ENCODE assay signal across 18 mouse cellular contexts in genomic region chr11:108952343-108952742, GRCm38 (mm10).
"Had no signal": no experiment of that assay in that cellular context is flagged by ENCODE, and none has a peak within 500 bp of the region (broad histone marks: within the 10 kb centered on the region; RNA-seq: fewer than 3 reads in every experiment).

No protein-coding gene starts in this region.

- H3K27ac ChIP-seq: midbrain, embryonic 10.5 days; neural tube, embryonic 13.5 days; neural tube, embryonic 15.5 days had no signal

- H3K27me3 ChIP-seq: midbrain, embryonic 12.5 days; neural tube, embryonic 13.5 days; neural tube, embryonic 15.5 days had no signal

- H3K4me3 ChIP-seq: midbrain, embryonic 10.5 days; midbrain, embryonic 12.5 days; myocyte; neural tube, embryonic 13.5 days; neural tube, embryonic 15.5 days had no signal

- H3K4me2 ChIP-seq: lung, embryonic 14.5 days; midbrain, embryonic 12.5 days; neural tube, embryonic 13.5 days; neural tube, embryonic 15.5 days had no signal

- H3K9ac ChIP-seq: lung, embryonic 14.5 days; midbrain, embryonic 12.5 days; neural tube, embryonic 13.5 days; neural tube, embryonic 15.5 days had no signal

- ATAC-seq: midbrain, embryonic 16.5 days had no signal

- H3K9me3 ChIP-seq: midbrain, embryonic 10.5 days; midbrain, embryonic 12.5 days; neural tube, embryonic 15.5 days had no signal

- DNase-seq: lung, adult 18-20 months; lung, embryonic 14.5 days; lung, postnatal 4 days; midbrain, embryonic 14.5 days; retina, postnatal 1 day; right cerebral cortex, adult 18-20 months; right cerebral cortex, postnatal 25 days; right cerebral cortex, postnatal 4 days; spleen, adult 18-20 months; thymus, adult 18-20 months; thymus, postnatal 14 days; thymus, postnatal 36 days had no signal
